Mouse (Mus musculus) embryo, embryonic 11.5 days (tissue): ENCODE measurements around the gene Postn.

ENCODE experiments used
- DNase-seq: peaks from one replicate; pipeline ENCODE4 v3.0.0-alpha.2; 2012; ENCODE audit warnings: low read depth, low spot score

Postn gene

DNA sequence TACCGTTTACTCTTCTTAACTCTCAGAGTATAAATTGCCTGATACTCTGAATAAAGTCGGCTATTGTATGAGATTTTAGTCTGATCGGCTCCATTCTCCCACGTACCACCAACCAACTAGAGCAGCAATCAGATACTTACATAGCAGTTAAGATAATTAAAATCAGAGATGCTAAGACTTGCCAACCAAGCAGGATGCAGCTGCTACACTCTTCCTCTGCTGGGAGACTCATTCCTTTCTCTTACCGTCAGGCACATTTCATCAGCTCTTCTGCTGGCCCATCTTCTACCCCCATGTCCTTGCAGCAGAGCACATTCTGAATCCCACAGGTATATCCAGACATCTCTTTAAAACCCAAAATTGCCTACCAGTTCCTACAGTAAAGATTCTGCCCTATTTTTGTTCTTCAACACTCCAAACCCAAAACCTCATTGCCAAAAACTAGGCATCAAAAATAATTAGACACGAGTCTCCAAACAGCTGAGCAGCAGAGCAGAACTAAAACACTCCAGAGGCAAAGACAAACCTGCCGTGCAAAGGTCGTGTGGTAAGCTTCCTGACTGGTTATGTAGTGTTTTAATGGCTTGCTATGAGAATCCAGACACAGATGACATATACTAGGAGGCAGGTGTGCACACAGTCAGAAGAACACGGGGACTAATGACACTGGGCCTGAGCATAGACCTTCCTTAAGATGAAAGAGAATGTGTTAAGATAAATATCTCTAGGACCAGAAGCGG lies 59.5 kb downstream of the Postn start:
- DNase-seq = no peak

DNA sequence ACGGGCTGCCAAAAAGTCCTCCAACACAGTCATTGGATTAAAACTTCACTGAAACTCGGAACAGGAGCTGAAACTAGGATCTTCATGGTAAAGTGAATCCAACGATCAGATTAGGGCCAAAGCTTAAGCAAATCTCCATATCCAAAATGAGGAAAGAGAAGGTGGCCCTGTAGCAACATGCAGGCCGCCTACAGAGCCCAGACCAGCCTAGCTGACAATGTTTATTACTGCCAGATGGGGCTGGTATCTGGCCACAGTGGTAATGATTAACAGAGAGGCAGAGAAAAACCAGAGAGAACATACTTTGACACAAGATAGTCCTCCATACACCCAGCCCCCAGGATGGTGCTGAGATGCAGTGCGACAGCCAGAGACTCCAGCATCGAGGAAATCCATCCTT lies 60.1 kb downstream of the Postn start:
- DNase-seq = no peak

DNA sequence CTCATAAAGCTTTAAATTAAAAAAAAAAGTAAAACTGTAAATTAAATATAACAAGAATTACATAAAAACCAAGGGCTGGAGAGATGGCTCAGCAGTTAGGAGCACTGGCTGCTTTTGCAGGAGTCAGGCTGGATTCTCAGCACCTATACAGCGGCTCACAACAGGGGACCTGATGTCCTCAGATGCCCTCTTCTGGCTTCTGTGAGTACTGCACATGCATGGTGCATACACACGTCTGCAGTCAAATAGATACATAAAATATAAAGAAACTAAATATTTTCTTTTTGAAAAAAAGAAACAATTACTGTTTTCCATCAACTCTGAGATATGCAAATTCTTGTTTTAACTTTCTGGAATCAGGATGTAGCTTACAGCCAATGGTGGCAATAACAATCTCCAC lies 60.8 kb downstream of the Postn start:
- DNase-seq = no peak

DNA sequence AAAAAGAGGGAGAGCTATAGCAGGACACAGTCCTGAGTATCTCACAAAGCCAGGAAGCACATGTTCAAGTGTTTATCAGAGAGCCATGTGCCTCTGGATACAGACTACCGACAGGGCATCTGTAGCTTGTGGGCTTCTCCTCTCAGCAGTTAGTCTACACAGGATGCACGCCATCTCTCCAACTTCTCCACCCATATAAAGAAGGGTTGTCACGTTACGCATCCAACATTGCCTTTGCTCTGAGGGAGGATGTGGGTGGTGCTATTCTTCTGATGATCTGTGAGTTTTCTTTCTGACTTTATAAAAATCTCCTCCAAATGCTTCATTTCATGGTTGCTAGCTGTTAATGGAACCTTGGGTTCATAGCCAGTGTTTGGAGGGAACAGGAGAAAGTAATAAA lies 63.2 kb downstream of the Postn start:
- no peak for DNase-seq

DNA sequence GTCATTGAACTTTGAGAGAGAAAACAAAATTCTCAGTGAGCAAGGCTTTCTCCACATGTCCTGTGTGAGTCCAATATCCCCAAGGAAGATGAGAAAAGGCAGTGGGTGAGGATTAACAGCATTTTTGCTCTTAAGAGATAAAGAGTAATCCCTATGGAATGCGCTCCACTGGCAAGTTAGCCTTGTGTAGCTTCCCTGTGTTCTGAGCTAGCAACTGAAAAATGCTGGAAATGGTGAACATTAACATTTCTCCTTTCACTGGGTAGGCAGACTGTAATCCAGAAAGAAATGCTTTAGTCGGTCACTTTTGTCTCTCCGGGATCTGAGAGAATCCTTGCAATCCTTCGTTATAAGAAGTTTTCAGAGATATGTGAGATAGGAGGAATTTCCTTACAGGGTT lies 70.8 kb downstream of the Postn start:
- no peak for DNase-seq

DNA sequence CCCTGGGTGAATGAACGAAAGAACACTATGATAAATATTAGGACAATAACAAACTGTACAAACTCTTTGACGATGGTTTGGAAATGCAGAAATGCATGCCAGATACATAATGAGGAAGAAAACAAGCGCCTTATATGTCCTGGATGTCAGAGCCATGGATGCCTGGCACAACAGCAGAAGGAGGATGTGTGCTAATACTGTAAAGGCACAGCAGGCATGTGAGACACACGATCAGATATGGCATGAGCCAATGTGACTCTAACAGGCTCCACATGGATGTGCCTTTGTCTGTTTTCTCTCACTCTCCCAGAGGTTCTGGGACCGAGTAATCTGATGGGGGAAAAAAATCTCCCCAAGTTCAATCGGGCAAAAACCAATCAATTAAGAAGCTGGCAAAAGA lies 71.3 kb downstream of the Postn start:
- DNase-seq = no peak

DNA sequence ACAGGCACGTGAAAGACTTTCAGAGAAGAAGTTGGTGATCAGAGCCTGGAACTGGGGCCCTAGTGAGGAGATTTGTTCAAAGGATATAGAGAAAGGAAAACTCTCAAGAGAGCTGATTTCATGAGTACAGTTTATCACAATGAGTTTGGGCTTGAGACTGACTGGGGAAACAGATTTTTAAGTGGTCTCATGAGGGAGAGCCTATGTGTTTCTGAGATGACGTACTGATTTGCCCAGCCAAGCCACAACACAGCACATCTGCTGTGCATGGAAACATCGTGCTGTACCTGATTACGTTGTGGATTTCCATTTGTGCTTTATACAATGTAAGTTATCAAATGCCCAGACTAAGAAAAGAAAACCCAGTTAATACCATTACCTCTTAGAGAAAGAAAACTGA lies 71.7 kb downstream of the Postn start:
- DNase-seq = no peak

DNA sequence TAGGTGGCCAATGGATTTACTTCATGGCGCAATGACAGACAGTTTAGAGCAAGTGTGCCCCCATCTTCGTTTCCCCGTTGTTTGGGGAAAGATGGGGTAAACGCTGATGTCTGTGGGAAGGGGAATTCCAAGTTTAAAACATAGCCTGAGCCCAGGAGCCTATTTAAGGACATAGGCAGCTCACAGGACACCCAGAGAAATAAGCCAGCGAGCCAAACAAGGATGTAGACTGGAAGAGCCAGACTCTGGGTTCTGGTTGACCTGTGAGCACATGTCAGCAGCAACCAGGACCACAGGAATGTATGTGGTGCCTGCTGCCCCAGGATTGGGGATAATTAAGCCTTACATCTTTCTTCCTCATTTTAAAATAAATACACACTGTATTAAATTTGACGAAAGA lies 73.7 kb downstream of the Postn start:
- no peak for DNase-seq

DNA sequence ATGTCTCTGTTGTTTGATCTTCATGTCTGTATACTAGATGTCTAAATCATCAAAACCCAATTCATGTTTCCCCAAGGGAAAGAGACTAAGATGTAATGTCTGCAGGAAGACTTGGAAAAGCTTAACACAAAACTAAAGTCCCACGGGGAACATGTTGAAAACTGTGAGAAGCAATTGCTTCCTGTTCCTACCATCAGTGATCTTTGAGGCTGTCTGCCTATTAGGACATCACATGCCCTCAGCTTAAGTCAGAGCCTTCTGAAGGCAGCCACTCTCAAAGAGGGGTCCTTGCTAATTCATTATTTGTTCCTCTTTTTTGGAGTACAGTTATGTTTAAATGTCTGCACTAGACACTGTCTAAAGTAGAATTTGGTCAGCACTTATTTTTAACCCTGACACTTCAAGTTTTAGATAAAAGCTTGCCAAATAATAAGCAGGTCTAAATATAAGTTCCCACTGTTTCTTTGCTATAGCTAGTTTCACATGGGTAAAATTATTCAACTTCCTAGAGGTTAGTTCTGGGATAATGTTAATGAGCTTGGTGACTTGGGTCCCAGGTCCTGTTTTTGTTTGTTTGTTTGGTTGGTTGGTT lies 75.6 kb downstream of the Postn start:
- DNase-seq = no peak
